Mouse (Mus musculus): ENCODE results near the gene Kbtbd6. TPM values are rescaled to one million over a fixed set of nuclear protein-coding genes. Genes with fewer than 3 reads are reported as not detected.

Kbtbd6 gene
- 0.59 and 0.66 TPM in 2 replicates for polyA plus RNA-seq (2015; fragmentation: Nextera tagmentation; extraction: Ambion mirVana)

DNA sequence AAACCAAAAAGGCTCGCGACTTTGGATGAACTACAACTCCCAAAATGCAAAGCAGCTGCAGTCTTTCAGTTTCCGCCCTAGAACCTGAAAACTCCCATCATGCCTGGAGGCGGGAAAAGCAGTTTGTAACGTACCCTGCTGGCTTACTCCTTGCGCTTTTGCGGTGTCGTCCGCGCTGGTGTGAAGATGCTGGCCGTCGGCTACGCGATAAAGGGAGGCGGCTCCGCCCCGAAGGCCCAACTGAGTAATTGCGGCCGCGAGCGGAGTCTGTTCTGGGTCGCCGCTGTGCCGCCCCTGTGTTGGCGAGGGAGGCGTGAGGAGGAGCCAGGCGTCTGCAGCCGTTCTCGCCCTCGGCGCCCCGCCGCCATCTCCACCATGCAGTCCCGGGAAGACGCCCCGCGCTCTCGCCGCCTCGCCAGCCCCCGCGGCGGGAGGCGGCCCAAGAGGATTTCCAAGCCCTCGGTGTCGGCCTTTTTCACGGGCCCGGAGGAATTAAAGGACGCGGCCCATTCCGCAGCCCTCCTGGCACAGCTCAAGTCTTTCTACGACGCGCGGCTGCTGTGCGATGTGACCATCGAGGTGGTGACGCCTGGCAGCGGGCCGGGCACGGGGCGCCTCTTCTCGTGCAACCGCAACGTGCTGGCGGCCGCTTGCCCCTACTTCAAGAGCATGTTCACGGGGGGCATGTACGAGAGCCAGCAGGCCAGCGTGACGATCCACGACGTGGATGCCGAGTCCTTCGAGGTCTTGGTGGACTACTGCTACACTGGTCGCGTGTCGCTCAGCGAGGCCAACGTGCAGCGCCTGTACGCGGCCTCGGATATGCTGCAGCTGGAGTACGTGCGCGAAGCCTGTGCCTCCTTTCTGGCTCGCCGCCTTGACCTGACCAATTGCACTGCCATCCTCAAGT lies at the start of gene Kbtbd6:
Gene Kbtbd6, plus strand, starts transcription at position 155 of the 910 bp plus-strand sequence.

DNA sequence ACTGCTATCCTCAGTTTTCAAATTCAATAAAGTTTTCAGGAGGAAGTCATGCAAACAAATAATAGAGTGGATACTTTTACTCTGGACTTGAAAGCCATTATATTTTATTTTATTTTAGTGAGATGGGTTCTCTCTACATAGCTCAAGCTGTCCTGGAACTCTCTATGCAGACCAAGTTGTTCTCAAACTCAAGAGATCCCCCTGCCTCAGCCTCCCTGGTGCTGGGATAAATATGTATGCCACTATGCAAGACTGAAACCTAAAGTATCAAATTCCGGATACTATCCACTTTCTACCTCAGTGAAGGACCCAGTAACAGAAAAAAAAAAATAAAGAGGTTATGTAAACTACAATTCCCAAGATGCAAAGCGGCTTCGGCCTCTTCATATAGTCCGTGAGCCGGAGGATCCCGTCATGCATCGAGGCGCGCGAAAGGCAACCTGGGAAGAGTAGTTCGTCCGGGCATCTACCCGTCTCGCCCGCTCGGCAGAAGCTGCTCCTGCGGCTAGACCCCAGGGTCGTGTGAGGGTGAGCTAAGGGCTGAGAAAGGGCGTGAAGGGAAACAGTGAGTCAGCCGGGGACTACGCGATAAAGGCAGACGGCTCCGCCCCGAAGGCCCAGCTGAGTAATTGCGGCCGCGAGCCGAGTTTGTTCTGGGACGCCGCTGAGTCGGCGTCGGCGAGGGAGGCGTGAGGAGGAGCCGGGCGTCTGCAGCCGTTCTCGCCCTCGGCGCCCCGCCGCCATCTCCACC lies 25.5 kb upstream of the Kbtbd6 start, which contains the start of gene Kbtbd7:
Gene Kbtbd7, plus strand, starts transcription at position 533 of the 751 bp plus-strand sequence.

DNA sequence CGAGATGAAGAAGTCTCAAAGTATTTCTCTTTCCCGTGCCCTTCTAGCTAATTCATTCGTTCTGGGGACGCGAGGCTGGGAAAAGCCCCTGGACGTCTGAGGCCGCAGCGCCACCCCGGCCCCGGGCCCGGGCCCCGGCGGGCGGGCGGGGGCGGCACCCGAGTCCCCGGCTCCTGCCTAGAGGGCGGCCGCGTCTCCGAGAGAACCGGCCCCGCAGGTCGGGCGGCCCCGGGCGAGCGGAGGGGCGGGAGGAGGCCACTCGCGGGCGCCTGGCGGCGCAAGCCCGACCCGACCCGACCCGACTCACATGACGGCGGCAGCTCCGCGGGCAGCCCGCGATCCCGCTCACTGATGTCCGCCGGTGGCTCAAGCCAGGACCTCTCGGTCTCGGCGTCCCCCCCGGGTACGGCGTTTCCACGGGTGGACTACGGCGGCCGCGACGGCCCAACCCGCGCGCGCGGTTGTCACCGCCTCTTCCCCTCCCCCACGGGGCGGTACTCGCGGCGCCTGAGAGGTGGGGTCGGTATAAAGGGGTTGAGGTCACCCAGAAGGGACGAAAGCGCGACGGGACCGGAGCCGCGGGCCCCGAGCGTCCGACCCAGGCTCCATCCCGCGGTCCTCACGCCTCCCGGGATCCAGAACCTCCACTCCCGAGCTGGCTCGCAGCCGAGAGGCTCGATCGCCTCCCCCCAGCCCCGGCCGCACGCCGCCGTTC lies 29.1 kb downstream of the Kbtbd6 start, which contains the start of gene Elf1:
Gene Elf1, plus strand, starts transcription at position 571 of the 715 bp plus-strand sequence.

DNA sequence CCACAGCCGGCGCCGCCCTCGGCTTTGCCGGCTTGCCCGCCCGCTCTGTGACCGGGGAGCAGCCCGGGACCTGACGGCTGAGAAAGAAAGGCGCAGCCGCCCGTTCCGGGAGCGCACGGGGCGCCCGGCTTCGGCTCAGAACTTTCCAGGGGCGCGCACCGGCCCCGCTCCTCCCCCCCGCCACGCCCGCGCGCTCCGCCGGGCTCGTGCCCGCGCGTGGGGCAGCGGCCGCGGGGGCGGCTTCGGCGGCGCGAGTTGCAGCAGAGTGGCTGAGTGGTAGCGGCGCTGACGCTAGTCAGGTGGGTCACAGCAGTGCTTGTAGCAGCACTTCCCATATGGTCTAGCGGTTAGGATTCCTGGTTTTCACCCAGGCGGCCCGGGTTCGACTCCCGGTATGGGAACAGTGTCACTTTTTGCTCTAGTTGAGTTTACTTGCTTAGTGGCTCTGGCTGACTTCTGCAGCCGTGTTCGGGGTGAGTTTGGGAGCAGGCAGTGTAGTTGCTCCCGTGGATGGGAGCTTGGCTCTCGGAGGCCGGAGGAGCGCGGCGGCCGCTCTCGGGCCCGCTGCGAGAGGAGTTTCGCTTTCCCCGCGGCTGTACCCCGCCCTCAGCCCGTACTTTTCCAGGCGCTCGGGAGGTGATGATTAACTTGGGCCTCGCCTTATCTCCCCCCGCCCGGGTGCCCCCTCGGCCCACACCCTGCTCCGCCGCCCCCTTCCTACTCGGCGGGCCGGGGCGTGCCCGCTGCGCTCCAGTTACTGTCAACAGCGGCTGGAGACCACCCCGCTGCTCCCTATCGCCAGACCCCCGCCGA lies 29.9 kb downstream of the Kbtbd6 start, which contains the start of gene Wbp4:
Gene Wbp4, minus strand, starts transcription at position 182 of the 813 bp plus-strand sequence.

Other genes with a start within 250 kb of the Kbtbd6 start
- gene Zfp957, start 204.5 kb upstream of the Kbtbd6 start, polyA plus RNA-seq (2015; fragmentation: Nextera tagmentation; extraction: Ambion mirVana), result not detected in 2 replicates
- gene Rgcc, start 150.2 kb upstream of the Kbtbd6 start, polyA plus RNA-seq (2015; fragmentation: Nextera tagmentation; extraction: Ambion mirVana), result 102 and 110 TPM in 2 replicates
- gene Naa16, start 61.1 kb upstream of the Kbtbd6 start, polyA plus RNA-seq (2015; fragmentation: Nextera tagmentation; extraction: Ambion mirVana), result 10.1 and 23.3 TPM in 2 replicates
- 19.1 and 21.1 TPM in 2 replicates for gene Mtrf1, start 54.1 kb upstream of the Kbtbd6 start, polyA plus RNA-seq (2015; fragmentation: Nextera tagmentation; extraction: Ambion mirVana)
- 4.8 and 5.6 TPM in 2 replicates for gene Kbtbd7, start 25.3 kb upstream of the Kbtbd6 start, polyA plus RNA-seq (2015; fragmentation: Nextera tagmentation; extraction: Ambion mirVana)
- gene Elf1, start 29.4 kb downstream of the Kbtbd6 start, polyA plus RNA-seq (2015; fragmentation: Nextera tagmentation; extraction: Ambion mirVana), result 7.1 and 11.2 TPM in 2 replicates
- gene Wbp4, start 29.7 kb downstream of the Kbtbd6 start, polyA plus RNA-seq (2015; fragmentation: Nextera tagmentation; extraction: Ambion mirVana), result 36.4 and 43.0 TPM in 2 replicates
- 119 and 123 TPM in 2 replicates for gene Sugt1, start 135.9 kb downstream of the Kbtbd6 start, polyA plus RNA-seq (2015; fragmentation: Nextera tagmentation; extraction: Ambion mirVana)
- 1.4 and 2.2 TPM in 2 replicates for gene Cnmd, start 210.3 kb downstream of the Kbtbd6 start, polyA plus RNA-seq (2015; fragmentation: Nextera tagmentation; extraction: Ambion mirVana)

Measured in adrenal gland, postnatal 0 days (tissue).